Mouse (Mus musculus): ENCODE measurements at regions not wholly inside any gene's neighbourhood (a gene's known extent, or its start where the extent isn't known, plus 50 kb on each side); places are given as distances from the start of the nearest gene placed in this dataset.

GRCm38 (mm10) chr7:83482254-83482653 lies 102.5 kb upstream of the Tmc3 start:
- no peak overlapping the region for H3K27ac ChIP-seq (ENCODE audit: control insufficient read depth, low read depth, low read length)
- H3K36me3 ChIP-seq (ENCODE audit: control insufficient read depth in 1 of 2, insufficient read depth in 2 of 2, low read length in 2 of 2), result no peaks in the 10 kb centered on the region
- H3K4me1 ChIP-seq (ENCODE audit: control insufficient read depth in 1 of 2, insufficient read depth in 2 of 2, low read length in 2 of 2), result no peaks in the 10 kb centered on the region
- H3K79me2 ChIP-seq (ENCODE audit: control insufficient read depth, insufficient read depth, low read length, poor library complexity), result no peaks in the 10 kb centered on the region
- no peak overlapping the region for H3K4me3 ChIP-seq (ENCODE audit: control insufficient read depth in 1 of 2, insufficient read depth in 1 of 2, low read depth in 2 of 2, low read length in 2 of 2)
- no peak overlapping the region for H3K9ac ChIP-seq (ENCODE audit: control insufficient read depth, low read depth, low read length, poor library complexity, severe bottlenecking)
- no peak for DNase-seq (ENCODE audit: low read depth, low spot score)
- TF ChIP-seq CHD2 (IDR thresholded peaks at IDR 0.05; ENCODE audit: low read length) (no peak), BHLHE40 (IDR thresholded peaks at IDR 0.05; ENCODE audit: borderline replicate concordance, low read depth, low read length) (no peak), NELFE (IDR thresholded peaks at IDR 0.05; ENCODE audit: low read depth, low read length) (no peak), E2F4 (IDR thresholded peaks at IDR 0.05; ENCODE audit: borderline replicate concordance, low read depth, low read length) (no peak), MYC (IDR thresholded peaks at IDR 0.05; ENCODE audit: low read depth, low read length) (no peak), EP300 (IDR thresholded peaks at IDR 0.05; ENCODE audit: low read depth in 1 of 2, low read length in 2 of 2) (no peak), MAFK (IDR thresholded peaks at IDR 0.05; ENCODE audit: borderline replicate concordance, low read depth, low read length) (no peak), MAX (IDR thresholded peaks at IDR 0.05; ENCODE audit: low read length) (no peak), RAD21 (IDR thresholded peaks at IDR 0.05; ENCODE audit: low read depth, low read length) (no peak), CTCF (IDR thresholded peaks at IDR 0.05 in 2 of 3, conservative IDR thresholded peaks at IDR 0.05 in 1 of 3; ENCODE audit: control insufficient read depth in 1 of 3, insufficient read depth in 1 of 3, low read depth in 2 of 3, low read length in 3 of 3, poor library complexity in 1 of 3, severe bottlenecking in 1 of 3) (no peak), TCF12 (IDR thresholded peaks at IDR 0.05; ENCODE audit: low read depth, low read length) (no peak)
- no peaks in the 10 kb centered on the region for H3K9me3 ChIP-seq (replicated peaks; ENCODE audit: insufficient read depth, low read length)
- H3K27me3 ChIP-seq (ENCODE audit: control insufficient read depth in 1 of 2, insufficient read depth in 2 of 2, low read length in 2 of 2), result no peaks in the 10 kb centered on the region

- no peaks in the 10 kb centered on the region for H3K79me2 ChIP-seq (ENCODE audit: control insufficient read depth, insufficient read depth, low read length, poor library complexity)
- no peaks in the 10 kb centered on the region for H3K9me3 ChIP-seq (replicated peaks; ENCODE audit: insufficient read depth, low read length)
- no peak for TF ChIP-seq MXI1 (IDR thresholded peaks at IDR 0.05; ENCODE audit: low read depth, low read length)
- no peak for TF ChIP-seq USF2 (IDR thresholded peaks at IDR 0.05; ENCODE audit: borderline replicate concordance in 1 of 2, insufficient read depth in 1 of 2, low read depth in 1 of 2, low read length in 2 of 2)
- TF ChIP-seq POLR2A (IDR thresholded peaks at IDR 0.05; ENCODE audit: control insufficient read depth in 1 of 2, insufficient read depth in 1 of 2, low read depth in 1 of 2, low read length in 2 of 2, poor library complexity in 1 of 2), result no peak
- no peak for TF ChIP-seq TCF12 (IDR thresholded peaks at IDR 0.05; ENCODE audit: low read depth, low read length)
- TF ChIP-seq KAT2A (conservative IDR thresholded peaks at IDR 0.05; ENCODE audit: low read depth, low read length), result no peak
- TF ChIP-seq RAD21 (IDR thresholded peaks at IDR 0.05; ENCODE audit: low read depth, low read length), result no peak
- TF ChIP-seq CTCF (IDR thresholded peaks at IDR 0.05 in 2 of 3, conservative IDR thresholded peaks at IDR 0.05 in 1 of 3; ENCODE audit: control insufficient read depth in 1 of 3, insufficient read depth in 1 of 3, low read depth in 2 of 3, low read length in 3 of 3, poor library complexity in 1 of 3, severe bottlenecking in 1 of 3), result no peak
- TF ChIP-seq MEF2A (IDR thresholded peaks at IDR 0.05; ENCODE audit: extremely low read depth, insufficient replicate concordance, low read depth, low read length, poor library complexity, severe bottlenecking), result no peak
- no peak for TF ChIP-seq ELF1 (IDR thresholded peaks at IDR 0.05; ENCODE audit: low read depth, low read length)
- no peak for TF ChIP-seq E2F4 (IDR thresholded peaks at IDR 0.05; ENCODE audit: borderline replicate concordance, low read depth, low read length)
- no peak for TF ChIP-seq MYB (IDR thresholded peaks at IDR 0.05; ENCODE audit: low read depth, low read length)
- no peak for TF ChIP-seq ZMIZ1 (IDR thresholded peaks at IDR 0.05; ENCODE audit: low read depth, low read length)
- TF ChIP-seq MYC (IDR thresholded peaks at IDR 0.05; ENCODE audit: low read depth, low read length), result no peak
- no peak overlapping the region for H3K27ac ChIP-seq (ENCODE audit: control insufficient read depth, low read depth, low read length)
- H3K4me3 ChIP-seq (ENCODE audit: control insufficient read depth in 1 of 2, insufficient read depth in 1 of 2, low read depth in 2 of 2, low read length in 2 of 2), result no peak overlapping the region
- H3K4me1 ChIP-seq (ENCODE audit: control insufficient read depth in 1 of 2, insufficient read depth in 2 of 2, low read length in 2 of 2), result no peaks in the 10 kb centered on the region
- DNase-seq (ENCODE audit: low read depth, low spot score), result peak; percentile 3
- H3K9ac ChIP-seq (ENCODE audit: control insufficient read depth, low read depth, low read length, poor library complexity, severe bottlenecking), result no peak overlapping the region
- H3K36me3 ChIP-seq (ENCODE audit: control insufficient read depth in 1 of 2, insufficient read depth in 2 of 2, low read length in 2 of 2), result no peaks in the 10 kb centered on the region
- H3K27me3 ChIP-seq (ENCODE audit: control insufficient read depth in 1 of 2, insufficient read depth in 2 of 2, low read length in 2 of 2), result no peaks in the 10 kb centered on the region
These were observed 101.9 kb upstream of the Tmc3 start for GRCm38 (mm10) chr7:83482671-83483304.
